30 mouse cellular contexts compared by ENCODE assay signal in genomic region chr10:127799295-127799694, GRCm38 (mm10). TPM values are rescaled to one million over a fixed set of nuclear protein-coding genes. Genes with fewer than 3 reads are reported as not detected.
DNase-seq lines count a peak whose midpoint lies in the region; TF ChIP-seq lines count a peak whose summit lies in the region.
"Had no signal": no experiment of that assay in that cellular context is flagged by ENCODE, and none has a peak within 500 bp of the region (broad histone marks: within the 10 kb centered on the region; RNA-seq: fewer than 3 reads in every experiment).

No protein-coding gene starts in this region.

- H3K36me3 ChIP-seq in kidney, adult 2 months (ENCODE audit: control insufficient read depth, insufficient read depth, low read length), result no peaks in the 10 kb centered on the region
- H3K36me3 ChIP-seq: embryonic facial prominence, embryonic 10.5 days; embryonic facial prominence, embryonic 15.5 days; forebrain, embryonic 12.5 days; hindbrain, embryonic 12.5 days; limb, embryonic 10.5 days; limb, embryonic 15.5 days; liver, embryonic 15.5 days had no signal

- H3K27me3 ChIP-seq in kidney, adult 2 months (replicated peaks; ENCODE audit: control insufficient read depth, insufficient read depth, low read length), result no peaks in the 10 kb centered on the region
- H3K27me3 ChIP-seq: embryonic facial prominence, embryonic 15.5 days; forebrain, embryonic 12.5 days; hindbrain, embryonic 12.5 days; limb, embryonic 15.5 days; liver, embryonic 15.5 days had no signal

- peaks cover 5% of the 10 kb centered on the region; the same call in 1 of the 2 replicates for H3K4me1 ChIP-seq in kidney, adult 2 months (ENCODE audit: control insufficient read depth, insufficient read depth, low read length)
- H3K4me1 ChIP-seq: embryonic facial prominence, embryonic 10.5 days; embryonic facial prominence, embryonic 15.5 days; forebrain, embryonic 12.5 days; hindbrain, embryonic 12.5 days; limb, embryonic 10.5 days; limb, embryonic 15.5 days; liver, embryonic 15.5 days had no signal

- peak overlapping the region; percentile 22 for H3K27ac ChIP-seq in kidney, adult 2 months (ENCODE audit: insufficient read depth, low read depth, low read length)
- H3K27ac ChIP-seq: embryonic facial prominence, embryonic 10.5 days; embryonic facial prominence, embryonic 15.5 days; forebrain, embryonic 12.5 days; hindbrain, embryonic 12.5 days; hindbrain, postnatal 0 days; limb, embryonic 10.5 days; limb, embryonic 15.5 days; liver, embryonic 15.5 days; stomach, postnatal 0 days had no signal

- DNase-seq in kidney, adult 2 months, result peak; percentile 91
- peak; percentile 91 for DNase-seq in kidney, adult 9 months
- DNase-seq in kidney, postnatal 14 days, result peak; percentile 66
- peak; percentile 24 for DNase-seq in yolk sac, embryonic 10.5 days (ENCODE audit: low spot score)
- DNase-seq in spleen, postnatal 4 days (ENCODE audit: low spot score in 2 of 2), result no peak
- no peak for DNase-seq in adrenal gland, adult (ENCODE audit: inconsistent age in 2 of 2, low spot score in 1 of 2)
- DNase-seq: adrenal gland, adult 8-10 months; B cell, adult 2 months; cerebellum, adult 8-10 months; cerebellum, postnatal 25 days; gastrocnemius, postnatal 10 days; heart, postnatal 14 days; lung, embryonic 14.5 days; lung, postnatal 14 days; midbrain, embryonic 14.5 days; right cerebral cortex, postnatal 25 days; spleen, adult 18-20 months; thymus, adult 2 months; thymus, postnatal 4 days had no signal

- no peak overlapping the region for H3K4me3 ChIP-seq in kidney, adult 2 months (ENCODE audit: insufficient read depth, low read depth, low read length)
- H3K4me3 ChIP-seq: embryonic facial prominence, embryonic 10.5 days; embryonic facial prominence, embryonic 15.5 days; forebrain, embryonic 12.5 days; hindbrain, embryonic 12.5 days; limb, embryonic 10.5 days; limb, embryonic 15.5 days; liver, embryonic 15.5 days had no signal

- 41% methylated on average over 1 of the region's 1 CpGs for WGBS in kidney, adult 2 months

- no peak for TF ChIP-seq CTCF in kidney, adult 2 months (conservative IDR thresholded peaks at IDR 0.05; ENCODE audit: insufficient read depth, insufficient read length, low read depth, low read length)

- no peak for TF ChIP-seq POLR2A in kidney, adult 2 months (IDR thresholded peaks at IDR 0.05; ENCODE audit: low read depth, low read length)

RNA-seq across cellular contexts. Expression of gene Rdh16, which starts 1.7 kb away (rescaled TPM):
- polyA plus RNA-seq in kidney, adult 2 months (2012; rRNA removed), result 61.2 and 67.5 TPM in 2 replicates
- polyA plus RNA-seq: embryonic facial prominence, embryonic 10.5 days; embryonic facial prominence, embryonic 15.5 days; forebrain, embryonic 12.5 days; heart, embryonic 14.5 days; hindbrain, embryonic 12.5 days; intestine, embryonic 16.5 days; limb, embryonic 10.5 days; lung, embryonic 14.5 days had no signal

RNA-seq across cellular contexts. Expression of gene Rdh9, which starts 23.1 kb away (rescaled TPM):
- polyA plus RNA-seq in kidney, adult 2 months (2012; rRNA removed), result 0.10 and 0.13 TPM in 2 replicates
- polyA plus RNA-seq: embryonic facial prominence, embryonic 10.5 days; embryonic facial prominence, embryonic 15.5 days; intestine, embryonic 16.5 days; limb, embryonic 15.5 days; liver, embryonic 15.5 days; lung, embryonic 14.5 days; stomach, postnatal 0 days had no signal

RNA-seq across cellular contexts. Expression of gene Rdh16f1, which starts 39.7 kb away (rescaled TPM):
- polyA plus RNA-seq in kidney, adult 2 months (2012; rRNA removed), result 2.1 and 2.3 TPM in 2 replicates
- polyA plus RNA-seq: forebrain, embryonic 12.5 days; heart, embryonic 14.5 days; hindbrain, embryonic 12.5 days; limb, embryonic 10.5 days; lung, embryonic 14.5 days; midbrain, embryonic 14.5 days; thymus, adult 2 months had no signal

RNA-seq across cellular contexts. Expression of gene Rdh1, which starts 39.8 kb away (rescaled TPM):
- polyA plus RNA-seq in kidney, adult 2 months (2012; rRNA removed), result 1.1 and 1.3 TPM in 2 replicates
- polyA plus RNA-seq: forebrain, embryonic 12.5 days; heart, embryonic 14.5 days; hindbrain, embryonic 12.5 days; hindbrain, postnatal 0 days; limb, embryonic 10.5 days; midbrain, embryonic 14.5 days had no signal

RNA-seq across cellular contexts. Expression of gene Gpr182, which starts 47.8 kb away (rescaled TPM):
- polyA plus RNA-seq in kidney, adult 2 months (2012; rRNA removed), result 8.1 and 9.7 TPM in 2 replicates

Comparison
In these comparisons a context has a peak if more than half of its experiments do, and no peak if none do; other contexts are left out.
1. DNase-seq: peak in kidney, adult 2 months (single experiment), kidney, adult 9 months (single experiment), kidney, postnatal 14 days (single experiment) and yolk sac, embryonic 10.5 days (single experiment); none in spleen, postnatal 4 days (0 of 2) and adrenal gland, adult (0 of 2).